26 mouse cellular contexts compared by ENCODE assay signal in genomic region chr10:86783561-86783960, GRCm38 (mm10). TPM values are rescaled to one million over a fixed set of nuclear protein-coding genes. Genes with fewer than 3 reads are reported as not detected.
"Had no signal": no experiment of that assay in that cellular context is flagged by ENCODE, and none has a peak within 500 bp of the region (broad histone marks: within the 10 kb centered on the region; RNA-seq: fewer than 3 reads in every experiment).

No protein-coding gene starts in this region.

- DNase-seq: kidney, adult 11 months; kidney, adult 8-10 months; kidney, postnatal 10 days; kidney, postnatal 36 days; layer of hippocampus, adult 9-11 months; lung, adult 2 months; lung, postnatal 14 days; retina, postnatal 1 day; right cerebral cortex, postnatal 25 days; spleen, adult 18-20 months; thymus, adult 18-20 months; thymus, postnatal 36 days had no signal

- H3K4me2 ChIP-seq: intestine, embryonic 15.5 days; kidney, embryonic 15.5 days; limb, embryonic 13.5 days; liver, embryonic 11.5 days; liver, embryonic 15.5 days; midbrain, embryonic 13.5 days; stomach, embryonic 15.5 days had no signal

- H3K9ac ChIP-seq: intestine, embryonic 15.5 days; kidney, embryonic 15.5 days; limb, embryonic 13.5 days; liver, embryonic 15.5 days; midbrain, embryonic 13.5 days; stomach, embryonic 15.5 days had no signal

- H3K27me3 ChIP-seq: intestine, embryonic 15.5 days; kidney, embryonic 15.5 days; megakaryocyte, embryonic 14.5 days; stomach, embryonic 15.5 days had no signal

- H3K36me3 ChIP-seq: intestine, embryonic 15.5 days; kidney, embryonic 15.5 days; limb, embryonic 10.5 days; limb, embryonic 13.5 days; liver, embryonic 15.5 days; midbrain, embryonic 10.5 days; midbrain, embryonic 13.5 days; stomach, embryonic 15.5 days had no signal

- ATAC-seq: intestine, embryonic 15.5 days; midbrain, embryonic 13.5 days had no signal

- H3K9me3 ChIP-seq: intestine, embryonic 15.5 days; kidney, embryonic 15.5 days; limb, embryonic 10.5 days; limb, embryonic 13.5 days; liver, embryonic 15.5 days; megakaryocyte, embryonic 14.5 days; midbrain, embryonic 10.5 days; midbrain, embryonic 13.5 days; stomach, embryonic 15.5 days had no signal

- H3K4me3 ChIP-seq: intestine, embryonic 15.5 days; kidney, embryonic 15.5 days; limb, embryonic 10.5 days; limb, embryonic 13.5 days; liver, embryonic 15.5 days; midbrain, embryonic 10.5 days; midbrain, embryonic 13.5 days; stomach, embryonic 15.5 days had no signal

- H3K27ac ChIP-seq: intestine, embryonic 15.5 days; kidney, embryonic 15.5 days; limb, embryonic 10.5 days; limb, embryonic 13.5 days; liver, embryonic 15.5 days; midbrain, embryonic 13.5 days had no signal

RNA-seq across cellular contexts. Expression of gene Gm49358, which starts 19.8 kb away (rescaled TPM):
- polyA plus RNA-seq: intestine, embryonic 15.5 days; kidney, embryonic 15.5 days; limb, embryonic 10.5 days; liver, embryonic 11.5 days; liver, embryonic 15.5 days; lung, adult 2 months; lung, embryonic 16.5 days; midbrain, embryonic 10.5 days; midbrain, embryonic 13.5 days; neural tube, embryonic 11.5 days; stomach, embryonic 15.5 days; testis, adult 2 months; urinary bladder, adult 2 months had no signal
